Mouse (Mus musculus): ENCODE measurements around the gene Gm10563.
"Not testable (repeated sequence)": the region's sequence is repeated elsewhere in the genome, so short reads cannot be mapped to it uniquely, and the experiment has no call there.

DNA sequence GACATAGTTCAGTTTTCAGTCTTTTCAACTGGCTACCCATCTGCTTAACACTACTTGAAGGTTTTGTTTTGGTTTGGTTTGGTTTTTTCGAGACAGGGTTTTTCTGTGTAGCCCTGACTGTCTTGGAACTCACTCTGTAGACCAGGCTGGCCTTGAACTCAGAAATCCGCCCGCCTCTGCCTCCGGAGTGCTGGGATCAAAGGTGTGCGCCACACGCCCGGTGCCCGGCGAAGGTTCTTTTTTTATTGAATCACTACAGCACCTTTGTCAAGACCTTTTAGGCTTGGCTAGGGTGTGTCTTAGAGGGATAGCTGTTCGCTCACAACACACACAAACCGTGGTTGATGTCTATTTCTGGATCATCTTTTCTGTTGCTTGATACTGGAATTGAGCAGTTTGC is 74.9 kb downstream of the Gm10563 start:
- TF ChIP-seq ZC3H11A (IDR thresholded peaks at IDR 0.05; ENCODE audit: borderline replicate concordance, low read depth, low read length); ZNF384 (IDR thresholded peaks at IDR 0.05; ENCODE audit: low read depth, low read length): not testable (repeated sequence)
